Mouse (Mus musculus): ENCODE measurements around the gene Best1.
"Not testable (repeated sequence)": the region's sequence is repeated elsewhere in the genome, so short reads cannot be mapped to it uniquely, and the experiment has no call there.

The Best1 gene

GRCm38 (mm10) chr19:9991304-9991703 lies 10.1 kb downstream of the Best1 start:
- DNase-seq (ENCODE audit: low read depth, low spot score): peak; percentile 77

- DNase-seq (ENCODE audit: low read depth, low spot score): no peak
Measured at GRCm38 (mm10) chr19:9989884-9990256, 11.6 kb downstream of the Best1 start.

GRCm38 (mm10) chr19:9989171-9989883 lies 12.1 kb downstream of the Best1 start:
- DNase-seq (ENCODE audit: low read depth, low spot score): no peak

- no peak for DNase-seq (ENCODE audit: low read depth, low spot score)
Measured at GRCm38 (mm10) chr19:9987593-9987992, 13.8 kb downstream of the Best1 start.

GRCm38 (mm10) chr19:9987192-9987591 lies 14.2 kb downstream of the Best1 start:
- DNase-seq (ENCODE audit: low read depth, low spot score): peak; percentile 26

- DNase-seq (ENCODE audit: low read depth, low spot score): no peak
Measured at GRCm38 (mm10) chr19:9985900-9986421, 15.5 kb downstream of the Best1 start.

GRCm38 (mm10) chr19:9985190-9985899 lies 16.1 kb downstream of the Best1 start:
- no peak for DNase-seq (ENCODE audit: low read depth, low spot score)

- DNase-seq (ENCODE audit: low read depth, low spot score): no peak
Measured at GRCm38 (mm10) chr19:9984111-9985055, 17.1 kb downstream of the Best1 start.

GRCm38 (mm10) chr19:9982852-9983542 lies 18.4 kb downstream of the Best1 start:
- DNase-seq (ENCODE audit: low read depth, low spot score): peak; percentile 52

GRCm38 (mm10) chr19:9982151-9982851 lies 19.1 kb downstream of the Best1 start:
- DNase-seq (ENCODE audit: low read depth, low spot score): peak; percentile 96

GRCm38 (mm10) chr19:9981621-9982020 lies 19.8 kb downstream of the Best1 start:
- DNase-seq (ENCODE audit: low read depth, low spot score): no peak

- DNase-seq (ENCODE audit: low read depth, low spot score): no peak
Measured at GRCm38 (mm10) chr19:9980258-9980657, 21.2 kb downstream of the Best1 start, which contains the start of gene Fth1. Fth1 (plus strand) TSS chr19:9980598.

- no peak for DNase-seq (ENCODE audit: low read depth, low spot score)
Measured at GRCm38 (mm10) chr19:9979156-9979555, 22.3 kb downstream of the Best1 start.

GRCm38 (mm10) chr19:9978431-9978951 lies 22.9 kb downstream of the Best1 start:
- DNase-seq (ENCODE audit: low read depth, low spot score): no peak

GRCm38 (mm10) chr19:9977085-9977484 lies 24.3 kb downstream of the Best1 start:
- no peak for DNase-seq (ENCODE audit: low read depth, low spot score)

- not testable (repeated sequence) for DNase-seq (ENCODE audit: low read depth, low spot score)
Measured at GRCm38 (mm10) chr19:9974853-9975252, 26.6 kb downstream of the Best1 start.

- no peak for DNase-seq (ENCODE audit: low read depth, low spot score)
Measured at GRCm38 (mm10) chr19:9968081-9968787, 33.2 kb downstream of the Best1 start.

GRCm38 (mm10) chr19:9966096-9966867 lies 35.2 kb downstream of the Best1 start:
- no peak for DNase-seq (ENCODE audit: low read depth, low spot score)

All from forelimb bud, embryonic 11.5 days (tissue).